Mouse (Mus musculus) erythroblast, embryonic 14.5 days (primary cell): ENCODE results near the gene Zfp872.

Experiments used
- GATA1 ChIP-seq: IDR thresholded peaks from 2 replicates; pipeline ENCODE4 v1.6.1; 2012; ENCODE audit warnings: low read length, inconsistent platforms, mixed read lengths
- TAL1 ChIP-seq: IDR thresholded peaks from 3 replicates; pipeline ENCODE4 v1.6.1; 2012; ENCODE audit warnings: low read length, inconsistent platforms, mixed read lengths

- no peak for TF ChIP-seq TAL1
- no peak for TF ChIP-seq GATA1
Measured at GRCm38 (mm10) chr9:22139746-22140145, 48.1 kb upstream of the Zfp872 start.
